Mouse (Mus musculus): ENCODE results near the gene 4930430A15Rik. TPM values are rescaled to one million over a fixed set of nuclear protein-coding genes. Genes with fewer than 3 reads are reported as not detected.

4930430A15Rik gene
- polyA plus RNA-seq (2012; fragmentation: generic; extraction: Trizol): not detected

GRCm38 (mm10) chr2:111229502-111229901 lies at the start of gene 4930430A15Rik:
Gene 4930430A15Rik (minus strand): TSS chr2:111229602.

GRCm38 (mm10) chr2:111274006-111274405 lies 44.6 kb upstream of the 4930430A15Rik start, which contains the start of gene Olfr1277:
Gene Olfr1277 (minus strand): TSS chr2:111274106.

GRCm38 (mm10) chr2:111254216-111254615 lies 24.8 kb upstream of the 4930430A15Rik start, which contains the start of gene Olfr1276:
Gene Olfr1276 (plus strand): TSS chr2:111254516.

GRCm38 (mm10) chr2:111235186-111235585 lies 5.8 kb upstream of the 4930430A15Rik start, which contains the start of gene Olfr1275:
Gene Olfr1275 (minus strand): TSS chr2:111235286.

GRCm38 (mm10) chr2:111152836-111153235 lies 76.6 kb downstream of the 4930430A15Rik start, which contains the start of gene Gm15130:
Gene Gm15130 (minus strand): TSS chr2:111152936.

Other genes with a start within 250 kb of the 4930430A15Rik start
- gene Gm13941, start 123.6 kb downstream of the 4930430A15Rik start, polyA plus RNA-seq (2012; fragmentation: generic; extraction: Trizol): not detected
- gene Gm15130, start 76.7 kb downstream of the 4930430A15Rik start, polyA plus RNA-seq (2012; fragmentation: generic; extraction: Trizol): not detected
- gene Olfr1275, start 5.7 kb upstream of the 4930430A15Rik start, polyA plus RNA-seq (2012; fragmentation: generic; extraction: Trizol): not detected
- not detected for gene Olfr1276, start 24.9 kb upstream of the 4930430A15Rik start, polyA plus RNA-seq (2012; fragmentation: generic; extraction: Trizol)
- not detected for gene Olfr1277, start 44.5 kb upstream of the 4930430A15Rik start, polyA plus RNA-seq (2012; fragmentation: generic; extraction: Trizol)
- not detected for gene Olfr1278, start 60.5 kb upstream of the 4930430A15Rik start, polyA plus RNA-seq (2012; fragmentation: generic; extraction: Trizol)
- not detected for gene Olfr1279, start 71.0 kb upstream of the 4930430A15Rik start, polyA plus RNA-seq (2012; fragmentation: generic; extraction: Trizol)
- not detected for gene Olfr1280, start 84.4 kb upstream of the 4930430A15Rik start, polyA plus RNA-seq (2012; fragmentation: generic; extraction: Trizol)
- not detected for gene Olfr1281, start 96.9 kb upstream of the 4930430A15Rik start, polyA plus RNA-seq (2012; fragmentation: generic; extraction: Trizol)
- not detected for gene Olfr1282, start 106.5 kb upstream of the 4930430A15Rik start, polyA plus RNA-seq (2012; fragmentation: generic; extraction: Trizol)
- gene Olfr1283, start 137.2 kb upstream of the 4930430A15Rik start, polyA plus RNA-seq (2012; fragmentation: generic; extraction: Trizol): not detected
- gene Olfr1284, start 145.9 kb upstream of the 4930430A15Rik start, polyA plus RNA-seq (2012; fragmentation: generic; extraction: Trizol): not detected
- gene Olfr1286, start 193.5 kb upstream of the 4930430A15Rik start, polyA plus RNA-seq (2012; fragmentation: generic; extraction: Trizol): not detected
- not detected for gene Olfr1287, start 219.5 kb upstream of the 4930430A15Rik start, polyA plus RNA-seq (2012; fragmentation: generic; extraction: Trizol)
- not detected for gene Olfr1288, start 244.5 kb upstream of the 4930430A15Rik start, polyA plus RNA-seq (2012; fragmentation: generic; extraction: Trizol)